Mouse (Mus musculus) cerebellum, postnatal 36 days (tissue): ENCODE results near the gene Btbd17.

Experiments
- DNase-seq, 2 experiments: peaks; one replicate each; pipeline ENCODE4 v3.0.0; 2021 to 2022; ENCODE audit warnings: mixed read lengths in 2 of 2

Btbd17 gene

DNA sequence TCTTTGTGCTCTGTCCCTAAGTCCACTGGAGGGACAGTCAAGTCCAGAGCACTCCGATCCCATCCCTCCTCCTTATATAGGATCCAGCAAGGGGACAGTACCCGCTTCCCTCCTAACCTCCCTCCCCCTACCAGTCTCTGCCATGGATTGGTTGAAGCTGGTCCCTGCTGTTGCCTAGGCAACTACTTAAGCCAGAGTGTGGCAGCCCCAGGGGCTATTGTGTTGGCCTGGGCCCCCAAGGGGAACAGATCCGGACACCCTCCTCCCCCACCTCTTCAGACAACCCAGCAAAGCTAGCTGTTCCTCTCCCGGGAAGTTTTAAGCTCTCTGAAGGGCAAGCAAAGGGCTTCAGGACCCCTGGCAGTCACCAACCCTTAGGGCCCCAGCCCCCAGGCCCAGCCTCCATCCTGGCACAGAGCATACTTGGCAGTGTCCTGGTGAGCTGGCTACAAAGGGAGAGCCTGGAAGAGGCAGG lies at the start of gene Btbd17:
Gene Btbd17, minus strand, starts transcription at position 98 of the 475 bp plus-strand sequence.
- DNase-seq, result peak in 1 of 2 experiments; percentile 39

DNA sequence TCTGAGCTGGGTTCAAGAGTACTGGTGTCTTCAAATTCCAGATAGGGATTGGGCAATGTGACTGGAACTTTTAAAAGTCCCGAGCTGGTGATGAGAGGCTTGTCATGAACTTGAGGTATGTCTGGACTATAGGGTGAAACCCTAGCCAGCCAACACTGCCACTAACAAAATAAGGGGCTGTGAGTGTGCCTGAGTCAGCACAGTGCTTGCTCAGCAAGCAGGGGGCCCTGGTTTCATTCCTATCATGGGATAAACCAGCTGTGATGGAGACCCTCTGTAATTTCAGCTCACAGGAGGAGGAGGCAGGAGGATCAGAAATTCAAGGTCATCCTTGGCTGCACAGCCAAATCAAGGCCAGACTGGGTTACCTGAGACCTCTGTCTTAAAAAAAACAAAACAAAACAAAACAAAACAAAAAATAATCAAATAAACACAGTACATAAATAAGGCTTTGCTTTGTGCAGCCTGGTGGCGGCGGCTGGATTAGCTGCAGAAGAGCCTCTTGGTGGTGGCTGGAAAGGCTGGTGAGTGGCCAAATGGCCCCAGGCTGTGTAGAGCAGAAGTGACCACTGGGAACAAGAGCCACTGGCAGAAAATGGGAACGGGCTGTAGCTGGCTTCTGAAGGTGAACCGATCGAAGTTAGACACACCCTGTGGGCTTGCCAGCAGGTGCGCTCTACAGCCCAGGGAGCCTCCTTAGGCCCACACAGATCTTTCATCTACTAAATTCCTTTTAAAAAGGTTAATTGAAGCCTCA lies 48.9 kb upstream of the Btbd17 start:
- no peak for DNase-seq

DNA sequence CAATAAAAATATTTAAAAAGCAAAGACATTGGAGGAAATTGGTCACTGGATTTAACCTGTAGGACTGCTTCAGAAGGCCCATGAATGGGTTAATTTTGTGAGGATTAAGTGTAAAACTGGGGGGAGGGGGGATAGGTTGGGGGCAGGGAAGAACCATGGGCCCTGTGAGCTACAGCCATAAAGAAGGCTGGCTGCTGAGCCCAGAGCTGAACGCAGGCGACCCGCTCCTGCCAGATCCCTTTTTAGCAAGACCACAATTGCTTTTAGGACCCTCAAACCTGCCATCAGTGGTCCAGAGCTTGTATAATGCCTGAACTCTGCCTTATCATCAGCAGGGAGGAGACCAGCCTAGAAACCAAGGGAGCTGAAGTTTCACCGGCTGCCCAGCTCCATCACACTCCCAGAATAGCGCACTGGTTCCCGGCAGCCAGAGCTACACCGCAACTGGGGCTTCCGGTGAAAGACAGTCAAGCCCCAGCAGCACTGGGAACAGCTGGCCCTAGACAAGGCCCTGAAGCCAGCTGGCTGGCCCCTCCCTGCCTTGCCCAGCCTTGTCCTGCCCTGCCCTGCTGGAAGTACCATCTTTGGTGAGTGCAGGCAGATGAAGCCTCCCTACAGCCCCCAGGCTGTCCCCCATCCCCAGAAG lies 48.2 kb upstream of the Btbd17 start:
- DNase-seq, result no peak

DNA sequence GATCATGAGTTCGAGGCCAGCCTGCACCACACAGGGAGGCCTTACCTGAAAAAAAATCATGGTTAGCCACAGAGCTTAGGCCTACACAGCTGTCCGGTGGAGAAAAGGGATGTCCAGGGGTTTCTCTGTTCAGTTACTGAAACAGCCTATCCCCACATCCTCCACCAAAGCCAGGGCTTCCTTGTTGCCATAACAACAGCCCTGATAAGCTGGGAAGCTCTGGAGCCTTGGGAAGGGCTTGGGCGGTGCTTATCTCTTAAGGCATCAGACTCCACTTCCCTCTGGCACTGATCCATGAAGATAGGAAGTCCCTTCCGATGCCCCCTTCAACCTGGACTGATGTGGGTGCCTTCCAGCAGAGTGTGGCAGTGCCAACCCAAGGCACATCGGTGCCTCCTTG lies 37.4 kb upstream of the Btbd17 start:
- DNase-seq, result no peak

DNA sequence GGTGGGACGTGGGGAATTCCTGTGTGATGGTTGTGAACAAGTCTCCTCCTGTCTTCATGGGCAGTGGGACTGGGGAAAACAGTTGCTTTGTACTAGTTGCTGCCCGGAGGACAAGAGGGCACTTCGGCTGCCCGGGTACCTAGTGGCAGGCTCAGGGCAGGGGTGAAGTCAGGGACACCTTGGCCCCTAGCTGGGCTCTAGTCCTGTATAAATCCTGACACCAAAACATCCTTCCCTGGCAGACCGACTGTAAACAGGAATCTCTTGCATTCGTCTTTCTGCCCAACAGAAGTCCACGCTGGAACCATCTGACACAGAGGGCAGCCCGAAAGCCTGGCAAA lies 34.7 kb upstream of the Btbd17 start:
- no peak for DNase-seq

DNA sequence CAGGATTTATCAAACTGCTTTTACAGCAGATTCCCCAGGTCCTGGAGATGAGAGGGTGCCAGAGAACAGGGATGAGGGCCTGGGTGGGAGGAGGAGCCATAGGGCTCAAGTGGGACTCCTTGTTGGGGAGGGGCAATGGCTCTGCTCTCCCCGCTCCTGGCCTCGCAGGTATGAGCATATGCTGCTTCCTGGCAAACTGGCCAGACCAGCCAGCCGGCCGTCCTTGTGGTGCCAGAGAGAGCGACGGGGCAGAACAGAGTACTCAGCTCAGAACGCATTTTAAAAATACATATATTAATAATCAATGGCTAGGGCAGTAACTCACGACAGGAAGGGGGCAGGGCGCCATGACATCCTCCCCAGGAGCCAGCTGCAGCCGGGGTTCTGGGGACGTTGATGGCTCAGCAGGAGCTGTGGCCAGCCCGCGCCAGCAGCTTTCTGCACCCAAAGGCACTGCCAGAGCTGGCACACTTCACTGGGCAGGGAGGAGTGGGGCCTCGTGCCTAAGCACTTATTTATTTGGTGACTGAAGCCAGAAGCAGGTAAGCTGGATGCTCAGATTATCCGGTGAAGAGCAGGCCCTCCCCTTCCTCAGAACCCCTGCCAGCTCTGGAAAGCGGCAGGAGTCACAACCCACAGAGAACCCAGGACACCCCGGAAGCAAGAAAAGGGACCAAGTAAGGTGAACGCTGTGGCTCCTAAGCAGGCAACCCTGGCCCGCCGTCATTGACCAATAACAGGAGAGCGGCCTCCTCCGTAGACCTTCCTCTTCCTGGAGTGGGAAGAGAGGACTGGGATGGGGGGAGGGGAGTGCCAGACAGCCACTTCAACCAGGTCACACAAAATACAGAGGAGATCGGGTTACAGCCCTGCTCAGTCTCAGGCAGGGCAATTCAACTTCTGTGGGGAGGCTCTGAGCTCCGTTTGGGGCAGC lies 34.0 kb upstream of the Btbd17 start:
- DNase-seq, result peak; percentile 90 to 91

DNA sequence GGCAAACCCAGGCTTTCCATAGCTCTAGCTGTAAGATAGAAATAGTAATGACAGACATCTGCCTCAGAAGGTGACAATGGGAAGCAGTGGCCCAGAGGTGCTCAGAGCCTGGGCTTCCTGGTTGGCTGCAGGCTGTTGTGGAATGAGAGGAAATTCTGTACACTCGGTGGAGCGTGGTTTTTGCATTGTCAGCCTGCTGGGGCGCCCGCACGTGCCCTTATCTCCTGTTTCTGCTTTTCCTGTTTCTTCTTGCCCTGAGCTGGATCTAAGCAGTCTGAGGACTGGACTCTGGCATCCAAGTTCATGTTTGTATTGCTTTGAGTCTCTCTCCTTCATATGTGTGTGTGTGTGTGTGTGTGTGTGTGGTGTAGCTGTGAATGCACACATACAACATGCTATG lies 30.9 kb upstream of the Btbd17 start:
- no peak for DNase-seq

DNA sequence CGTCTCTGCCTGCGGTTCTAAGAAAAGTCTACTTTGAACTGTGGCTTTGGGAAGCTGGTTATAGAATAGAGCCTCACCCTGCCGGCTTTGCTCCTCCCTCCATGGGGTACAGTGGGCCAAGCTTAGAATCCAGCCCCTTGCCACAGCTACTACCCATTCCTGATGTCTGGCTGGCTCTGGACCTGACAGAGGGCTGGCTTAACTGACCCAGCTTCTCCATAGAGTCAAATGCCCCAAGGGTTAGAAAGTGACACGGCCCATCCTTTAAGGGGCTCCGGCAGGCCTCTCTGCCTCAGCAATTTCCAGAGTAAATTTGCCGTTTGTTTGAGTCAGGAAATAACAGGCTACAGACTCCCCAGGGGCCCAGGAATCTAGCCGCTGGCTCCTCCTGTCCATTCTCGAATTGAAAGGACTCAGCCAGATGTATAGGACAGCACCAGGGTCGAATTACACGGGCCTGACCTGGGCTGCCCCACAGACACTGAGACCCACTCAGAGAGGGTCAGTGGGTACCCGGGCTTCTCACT lies 27.5 kb upstream of the Btbd17 start:
- no peak for DNase-seq

DNA sequence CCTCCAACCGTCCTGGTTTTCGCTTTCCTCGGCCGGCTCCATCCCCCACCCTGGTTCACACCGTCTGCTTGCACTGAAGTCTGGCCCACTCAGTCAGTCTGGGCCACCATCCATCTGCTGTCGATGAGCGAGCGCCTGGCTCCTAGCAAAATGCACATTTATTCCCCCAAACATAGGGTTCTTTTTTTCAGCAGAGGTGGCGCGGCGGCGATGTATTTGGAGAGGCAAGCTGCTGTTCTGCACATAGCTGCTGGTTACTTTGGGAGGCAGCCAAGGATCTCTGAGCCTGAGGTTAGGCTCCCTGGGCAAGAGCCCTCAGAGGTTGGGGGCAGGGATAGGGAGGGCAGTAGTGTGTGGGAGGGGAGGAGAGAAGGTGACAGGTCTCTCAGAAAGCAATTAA lies 27.0 kb upstream of the Btbd17 start:
- peak; percentile 74 to 81 for DNase-seq

DNA sequence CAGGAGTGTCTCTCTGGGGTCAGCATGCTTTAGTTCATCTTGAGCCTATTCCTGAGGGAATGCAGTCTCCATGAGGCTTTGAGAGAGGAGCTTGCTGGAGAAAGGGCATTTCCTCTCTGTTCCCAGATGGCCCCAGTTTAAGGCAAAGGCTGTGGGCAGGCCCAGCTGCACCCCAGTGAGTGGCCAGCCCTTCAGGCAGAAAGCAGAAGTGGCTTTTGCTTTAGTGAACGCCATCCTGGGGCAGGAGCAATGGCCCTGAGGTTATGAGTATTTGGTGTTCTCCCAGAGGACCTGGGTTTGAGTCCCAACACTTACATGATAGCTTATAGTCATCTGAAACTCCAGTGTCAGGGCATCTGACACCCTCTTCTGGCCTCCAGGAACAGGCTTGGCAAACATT lies 25.6 kb upstream of the Btbd17 start:
- DNase-seq, result no peak

DNA sequence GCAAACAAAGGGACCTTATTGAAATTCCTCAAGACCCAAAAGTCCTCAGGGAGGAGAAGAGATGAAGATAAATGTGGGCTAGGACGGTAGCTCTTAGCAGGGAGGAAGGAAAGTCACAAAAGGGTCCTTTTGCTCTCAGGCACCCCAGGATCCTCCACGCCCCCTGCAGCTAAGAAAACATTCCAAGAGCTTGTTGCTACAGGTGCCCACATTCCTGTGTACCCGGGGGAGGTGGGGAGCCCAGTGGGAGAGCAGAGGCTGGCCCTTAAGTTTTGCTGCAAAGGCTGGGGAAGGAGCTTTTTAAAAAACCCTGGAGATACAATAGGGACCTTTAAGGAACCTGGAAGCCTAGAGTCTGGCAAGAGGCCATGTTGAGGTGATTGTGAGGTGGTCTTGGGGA lies 24.7 kb upstream of the Btbd17 start:
- no peak for DNase-seq

DNA sequence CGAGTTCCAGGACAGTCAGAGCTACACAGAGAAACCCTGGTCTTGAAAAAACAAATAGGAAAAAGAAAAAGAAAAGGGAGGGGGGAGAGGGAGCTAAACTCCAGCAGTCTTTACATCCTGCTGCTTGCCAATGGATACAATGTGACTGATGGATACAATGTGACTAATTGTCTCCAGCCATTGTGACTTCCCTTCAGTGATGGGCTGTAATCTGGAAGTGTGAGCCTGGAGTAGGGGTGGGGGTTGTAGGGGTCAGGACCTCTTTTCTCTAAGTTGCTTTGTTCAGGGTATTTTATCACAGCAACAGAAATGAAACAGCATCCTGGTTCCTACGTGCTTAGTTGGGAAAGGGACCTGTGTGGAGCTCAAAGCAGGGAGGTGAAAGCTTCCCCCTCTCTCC lies 23.4 kb upstream of the Btbd17 start:
- DNase-seq, result no peak

DNA sequence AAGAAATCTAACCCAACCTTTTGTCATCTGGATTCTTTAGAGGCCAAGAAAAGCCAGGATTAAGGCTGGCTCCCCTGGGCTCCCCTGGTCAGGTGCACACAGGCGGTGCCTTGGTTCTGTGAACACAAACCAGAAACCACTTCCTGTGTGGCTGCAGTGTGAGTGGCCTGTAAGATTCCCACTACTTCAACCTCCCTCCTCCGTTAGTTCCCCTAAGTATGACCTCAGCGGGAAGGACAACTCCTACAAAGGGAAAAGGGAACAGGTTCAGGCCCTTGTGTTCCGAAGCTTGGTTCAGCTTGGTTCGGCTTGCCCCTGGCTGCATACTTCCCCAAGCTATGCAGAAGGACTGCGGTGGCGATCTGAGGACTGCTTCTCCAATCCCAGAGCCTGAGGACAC lies 22.4 kb upstream of the Btbd17 start:
- DNase-seq, result no peak

DNA sequence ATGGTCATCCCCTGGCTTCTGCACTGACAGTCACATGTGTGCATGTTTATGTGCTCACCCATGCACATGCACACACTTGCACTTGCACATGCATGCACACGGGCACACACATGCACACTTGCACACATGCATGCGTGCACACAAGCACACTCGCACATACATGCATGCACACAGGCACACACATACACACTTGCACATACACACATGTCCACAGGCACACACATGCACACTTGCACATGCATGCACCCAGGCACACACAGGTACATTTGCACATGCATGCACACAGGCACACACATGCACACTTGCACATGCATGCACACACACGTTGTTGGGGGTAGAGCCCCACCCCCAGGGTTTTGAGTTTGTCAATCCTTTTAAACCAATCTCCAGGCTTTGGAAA lies 21.2 kb upstream of the Btbd17 start:
- DNase-seq, result no peak

DNA sequence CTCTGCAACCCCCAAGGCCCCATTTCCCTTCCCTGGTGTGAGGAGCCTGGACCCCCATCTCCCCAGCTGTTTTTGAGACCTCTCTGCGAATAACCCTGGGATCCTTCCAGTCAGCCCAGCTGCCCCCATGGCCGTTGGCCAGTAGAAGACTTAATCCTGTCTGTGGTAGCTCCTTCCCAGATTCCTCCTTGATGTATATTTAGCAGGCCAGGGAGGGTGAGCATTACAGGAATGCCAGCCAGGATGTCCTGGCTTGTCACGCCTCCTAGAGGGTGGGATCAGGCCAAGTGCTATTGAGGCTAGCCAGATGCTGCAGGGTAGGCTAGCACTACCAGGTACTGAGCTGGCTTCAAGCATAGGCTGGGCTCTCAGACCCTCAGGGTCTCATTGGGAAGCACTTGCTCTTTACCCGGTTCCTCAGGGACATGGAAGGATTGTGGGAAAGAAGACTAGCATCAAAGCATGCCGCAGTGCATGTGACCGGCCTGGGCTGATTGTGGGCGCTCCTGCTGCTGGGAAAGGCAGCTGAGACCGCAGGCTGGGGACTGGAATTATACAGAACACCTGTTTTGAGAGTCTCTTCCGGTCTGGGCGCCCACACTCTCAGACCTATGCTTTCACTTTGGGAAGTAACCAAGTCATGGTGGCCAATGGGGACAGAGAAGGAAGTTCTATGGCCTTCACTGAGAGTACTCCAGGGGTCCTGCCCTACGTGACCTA lies 19.3 kb upstream of the Btbd17 start:
- no peak for DNase-seq

DNA sequence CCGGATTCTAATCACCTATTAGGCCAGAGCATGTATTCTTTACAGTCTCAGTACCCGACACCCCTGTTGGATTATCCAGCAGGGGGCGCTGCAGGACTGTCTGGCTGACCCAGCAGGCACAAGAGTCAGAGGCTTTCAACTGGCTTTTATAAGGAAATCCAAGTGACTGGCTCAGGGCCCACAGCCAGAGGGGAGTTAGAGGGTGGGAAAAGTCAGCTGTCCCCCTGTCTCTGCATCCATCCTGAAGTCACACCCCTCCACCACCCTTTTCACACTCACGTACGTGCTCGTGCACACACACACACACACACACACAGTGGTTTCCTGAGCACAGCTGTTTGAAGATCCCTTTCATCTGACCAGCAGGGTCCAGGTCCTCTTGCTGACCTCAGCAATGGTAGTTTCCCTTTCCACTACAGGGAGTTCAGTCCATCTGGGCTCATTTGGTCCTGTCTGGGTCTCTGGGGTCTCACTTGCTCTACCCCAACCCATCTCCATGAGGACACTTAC lies 17.0 kb upstream of the Btbd17 start:
- DNase-seq, result peak; percentile 97 to 98

DNA sequence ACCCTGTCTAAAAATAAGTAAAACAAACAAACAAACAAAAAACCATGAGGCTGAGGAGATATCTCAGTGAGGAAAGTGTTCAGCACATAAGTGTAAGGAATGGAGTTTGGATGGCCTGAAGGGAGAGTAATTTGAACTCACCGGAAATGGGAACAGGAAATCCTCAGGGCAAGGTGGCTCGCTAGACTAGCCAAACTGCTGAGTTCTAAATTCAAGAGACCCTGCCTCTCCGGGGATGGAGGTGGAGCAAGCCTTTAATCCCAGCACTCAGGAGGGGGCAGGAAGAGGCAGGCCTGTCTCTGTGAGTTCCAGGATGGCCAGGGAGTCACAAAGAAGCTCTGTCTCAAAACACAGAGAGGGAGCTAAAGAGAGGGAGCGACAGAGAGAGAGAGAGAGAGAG lies 14.6 kb upstream of the Btbd17 start:
- DNase-seq, result no peak

DNA sequence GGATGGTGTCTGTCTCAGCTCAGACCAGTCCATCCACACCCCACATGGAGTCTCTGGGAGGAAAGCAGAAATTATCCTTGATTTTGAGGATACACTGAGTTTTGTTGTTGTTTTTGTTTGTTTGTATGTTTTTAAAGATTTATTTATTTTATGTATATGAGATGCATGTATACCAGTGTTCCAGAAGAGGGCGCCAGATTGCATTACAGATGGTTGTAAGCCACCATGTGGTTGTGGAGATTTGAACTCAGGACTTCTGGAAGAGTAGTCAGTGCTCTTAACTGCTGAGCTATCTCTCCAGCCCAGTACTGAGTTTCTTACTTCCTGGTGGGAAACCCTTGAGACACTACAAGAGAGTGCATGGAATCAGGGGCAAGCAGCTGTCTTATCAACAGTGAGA lies 13.6 kb upstream of the Btbd17 start:
- no peak for DNase-seq

DNA sequence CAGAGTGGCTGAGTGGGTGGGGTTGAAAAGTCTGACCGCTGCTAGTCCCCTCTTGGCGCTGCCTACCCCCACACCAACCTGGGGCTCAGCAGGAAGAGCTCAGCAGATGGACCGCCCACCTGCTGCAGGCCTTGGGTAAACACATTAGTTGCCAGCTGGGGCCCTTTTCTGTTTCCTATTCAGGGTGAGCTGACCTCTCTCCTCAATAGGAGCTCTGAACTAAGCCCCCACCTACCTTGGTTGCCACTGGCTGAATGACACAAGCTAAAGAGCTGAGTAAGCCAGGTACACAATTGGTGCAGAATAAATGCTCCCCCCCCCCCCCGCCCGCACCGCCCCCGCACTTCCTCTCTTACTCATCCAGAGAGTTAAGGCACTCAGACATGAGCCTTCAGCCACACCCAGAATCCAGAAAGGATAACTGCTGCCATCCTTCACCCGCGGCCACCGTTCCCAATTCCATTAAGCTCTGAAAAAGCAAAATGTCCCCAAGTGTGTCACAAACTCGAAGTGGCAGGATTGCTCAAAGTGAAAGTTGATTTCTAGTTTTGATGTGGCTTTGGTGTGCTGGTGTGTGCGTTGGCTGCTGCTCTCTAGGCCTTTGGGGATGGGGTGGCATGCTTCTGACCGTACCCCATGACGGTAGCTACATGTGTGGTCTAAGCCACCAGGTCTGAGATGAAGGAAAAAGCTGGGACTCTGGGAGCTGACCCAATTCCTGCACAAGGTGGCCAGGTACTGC lies 12.1 kb upstream of the Btbd17 start:
- DNase-seq, result peak; percentile 48 to 59

DNA sequence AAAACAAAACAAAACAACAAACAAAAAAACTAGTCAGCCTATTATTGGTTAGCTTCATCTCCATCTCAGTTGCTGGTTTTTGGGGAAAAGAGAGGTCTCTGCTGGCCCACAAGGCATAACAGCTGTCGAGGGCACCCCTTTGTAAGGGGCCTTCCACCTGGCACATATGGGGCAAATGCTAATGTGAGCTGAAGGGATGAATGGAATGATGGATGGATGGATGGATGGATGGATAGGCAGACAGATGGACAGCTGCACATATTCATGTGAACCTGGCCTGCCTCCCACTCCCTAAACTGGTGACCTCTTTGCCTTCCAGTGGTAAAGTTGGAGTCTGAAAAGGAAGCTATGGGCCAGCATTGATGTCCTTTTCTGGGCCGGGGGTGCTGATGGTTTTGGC lies 11.3 kb upstream of the Btbd17 start:
- no peak for DNase-seq

DNA sequence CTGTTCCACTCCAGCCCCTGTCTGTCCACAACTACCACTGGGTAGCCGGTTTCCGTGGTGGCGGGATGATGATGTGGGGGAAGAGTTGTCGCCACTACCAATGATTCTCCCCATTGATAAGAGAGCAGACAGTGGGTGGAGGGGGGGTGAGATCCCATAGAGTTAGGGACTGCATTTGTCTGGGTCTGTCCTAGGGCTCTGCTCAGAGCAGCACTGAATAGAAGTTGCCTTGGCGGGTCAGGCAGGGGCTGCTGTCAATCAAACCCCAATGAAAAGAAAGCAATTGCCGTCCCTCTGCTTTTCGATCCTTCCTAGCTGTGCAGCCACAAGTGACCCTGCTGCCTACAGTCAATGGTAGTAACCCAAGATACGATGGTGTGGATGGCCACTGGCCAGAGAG lies 8.2 kb upstream of the Btbd17 start:
- DNase-seq, result no peak
